Mouse (Mus musculus): Measurements from ENCODE around the gene Card11.

Gene Card11

DNA sequence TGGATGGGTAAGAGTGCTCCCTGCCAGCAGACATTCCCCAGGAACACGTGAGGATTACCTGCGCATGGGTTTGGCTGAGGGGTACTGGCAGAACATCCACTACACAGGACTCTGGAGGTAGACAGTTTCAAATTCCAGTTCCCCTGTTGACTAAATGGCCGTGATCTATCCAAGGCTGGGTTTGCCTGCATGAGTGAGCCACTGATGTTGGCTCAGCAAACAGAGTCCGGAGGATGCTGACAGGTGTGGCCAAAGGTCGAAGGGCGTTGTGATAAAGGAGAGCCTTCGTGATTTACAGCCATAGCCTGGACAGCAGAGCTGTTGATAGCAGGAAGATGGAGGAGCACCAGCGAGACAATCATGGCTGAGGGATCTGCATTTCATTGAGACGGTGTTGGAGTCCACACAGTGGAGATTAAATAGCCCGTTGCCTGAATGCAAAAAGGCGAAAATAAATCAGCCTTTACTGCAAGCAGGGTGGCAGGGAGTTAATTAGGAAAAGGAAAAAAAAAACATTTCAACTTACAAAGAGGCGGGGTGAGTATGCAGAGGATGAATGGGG, 147.9 kb downstream of the Card11 start:
- DNase-seq (ENCODE audit: low read depth, low spot score): no peak

DNA sequence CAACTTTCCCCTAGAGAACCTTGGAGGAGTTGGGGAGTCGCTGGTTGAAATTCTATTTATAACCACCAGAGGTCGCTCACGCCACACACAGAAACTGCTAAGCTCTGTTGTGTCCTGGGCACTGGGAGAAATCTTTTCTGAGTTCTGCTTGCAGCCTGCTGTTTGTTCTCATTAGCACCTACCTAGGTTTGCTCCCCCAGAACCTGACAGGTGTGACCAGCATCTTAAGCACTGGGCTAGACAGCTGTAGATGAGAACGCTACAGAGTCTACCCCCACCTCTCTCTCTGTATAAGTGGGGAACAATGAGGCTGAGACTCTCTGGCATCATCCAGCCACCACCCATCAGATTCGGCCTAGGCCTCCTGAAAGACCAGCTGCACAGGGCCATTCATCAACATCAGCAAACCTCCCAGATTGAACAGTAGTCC, 153.1 kb downstream of the Card11 start:
- no peak for DNase-seq (ENCODE audit: low read depth, low spot score)

DNA sequence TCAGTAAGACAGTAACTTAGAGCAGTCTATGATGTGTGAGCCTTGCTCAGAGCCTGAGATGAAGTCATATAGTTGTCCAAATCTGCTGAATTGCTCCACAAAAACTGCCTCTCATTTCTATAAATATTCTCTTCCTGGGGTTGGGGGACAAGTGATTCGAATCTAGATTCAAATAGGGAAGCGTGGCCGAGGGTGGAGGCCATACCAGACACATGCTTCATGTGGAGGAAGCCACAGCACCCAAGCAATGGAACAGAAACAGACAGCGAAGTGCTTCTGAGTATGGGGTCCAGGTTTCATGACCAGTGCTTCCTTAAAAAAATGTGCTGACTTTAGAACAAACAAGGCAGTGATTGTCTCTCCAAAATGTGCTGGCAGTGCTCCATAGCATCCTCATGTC, 158.4 kb downstream of the Card11 start:
- DNase-seq (ENCODE audit: low read depth, low spot score): no peak

DNA sequence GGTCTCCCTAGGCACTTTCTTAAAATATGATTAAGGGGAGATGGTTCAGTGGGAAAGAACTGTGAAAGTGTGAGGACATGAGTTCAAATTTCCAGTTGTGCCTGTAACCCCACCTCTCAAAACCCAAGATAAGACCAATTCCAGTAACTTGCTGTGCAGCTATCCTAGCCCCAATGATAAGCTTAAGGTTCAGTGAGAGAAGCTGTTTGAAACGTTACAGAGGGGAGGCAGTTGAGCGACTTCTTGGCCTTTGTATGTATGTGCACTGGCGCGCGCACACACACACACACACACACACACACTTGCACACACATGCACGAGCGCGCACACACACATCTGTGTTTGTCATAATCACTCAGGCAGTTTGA, 169.3 kb downstream of the Card11 start:
- DNase-seq (ENCODE audit: low read depth, low spot score): peak; percentile 15

DNA sequence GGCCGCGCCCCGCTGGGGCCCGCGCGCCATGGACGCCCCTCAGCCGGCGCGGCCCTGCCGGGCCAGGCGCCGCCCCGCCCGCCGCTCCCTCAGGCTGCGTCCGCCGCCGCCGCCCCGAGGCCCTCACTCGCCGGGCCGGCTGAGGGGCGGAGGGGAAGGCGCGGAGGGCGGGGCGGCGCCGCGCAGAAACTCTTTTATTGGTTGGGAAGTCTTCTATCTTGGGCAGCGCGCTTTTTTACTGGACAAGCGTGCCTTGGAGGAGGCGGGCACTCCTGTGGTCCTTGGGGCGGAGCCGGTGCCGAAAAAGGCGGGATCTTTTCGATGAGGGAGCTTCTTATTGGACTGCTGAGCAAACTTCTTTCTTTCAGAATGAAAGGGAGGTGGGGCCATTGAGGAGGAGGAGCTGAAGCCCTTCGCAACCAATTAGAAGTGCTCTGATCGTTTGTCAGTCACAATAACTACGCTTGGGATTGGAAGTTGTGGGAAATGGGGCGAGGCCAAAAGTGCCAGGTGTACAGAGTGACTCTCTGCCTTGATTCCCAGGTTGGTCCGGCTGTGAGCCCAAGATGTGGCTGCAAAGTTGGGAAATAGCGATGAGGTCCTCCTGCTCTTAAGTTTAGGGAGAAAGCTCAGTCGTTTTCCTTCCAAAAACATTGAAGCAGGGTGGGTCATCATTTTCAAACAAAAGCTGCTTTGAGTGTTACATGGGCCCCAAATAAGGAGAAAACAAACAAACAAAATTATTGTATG, 169.9 kb downstream of the Card11 start, which contains the start of gene Gna12:
Gene Gna12 (minus strand): TSS at position 118 of the 750 bp plus-strand sequence.
- DNase-seq (ENCODE audit: low read depth, low spot score): peak; percentile 99

DNA sequence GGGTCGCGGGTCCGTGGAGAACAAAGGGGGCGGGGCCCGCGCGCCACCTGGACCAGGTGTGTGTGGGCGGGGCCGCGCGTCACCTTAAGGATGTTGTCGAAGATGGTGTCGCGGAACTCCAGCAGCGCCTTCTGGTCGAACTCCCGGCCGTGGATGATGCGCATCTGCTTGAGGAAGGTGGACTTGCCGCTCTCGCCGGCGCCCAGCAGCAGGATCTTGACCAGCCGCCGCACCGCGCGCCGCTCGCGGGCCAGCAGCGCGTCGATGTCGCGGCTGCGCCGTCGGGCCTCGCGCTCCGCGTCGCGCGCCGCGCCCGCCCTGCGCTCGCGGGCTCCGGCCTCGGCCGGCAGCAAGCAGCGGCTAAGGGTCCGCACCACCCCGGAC, 170.5 kb downstream of the Card11 start:
- DNase-seq (ENCODE audit: low read depth, low spot score): peak; percentile 25

DNA sequence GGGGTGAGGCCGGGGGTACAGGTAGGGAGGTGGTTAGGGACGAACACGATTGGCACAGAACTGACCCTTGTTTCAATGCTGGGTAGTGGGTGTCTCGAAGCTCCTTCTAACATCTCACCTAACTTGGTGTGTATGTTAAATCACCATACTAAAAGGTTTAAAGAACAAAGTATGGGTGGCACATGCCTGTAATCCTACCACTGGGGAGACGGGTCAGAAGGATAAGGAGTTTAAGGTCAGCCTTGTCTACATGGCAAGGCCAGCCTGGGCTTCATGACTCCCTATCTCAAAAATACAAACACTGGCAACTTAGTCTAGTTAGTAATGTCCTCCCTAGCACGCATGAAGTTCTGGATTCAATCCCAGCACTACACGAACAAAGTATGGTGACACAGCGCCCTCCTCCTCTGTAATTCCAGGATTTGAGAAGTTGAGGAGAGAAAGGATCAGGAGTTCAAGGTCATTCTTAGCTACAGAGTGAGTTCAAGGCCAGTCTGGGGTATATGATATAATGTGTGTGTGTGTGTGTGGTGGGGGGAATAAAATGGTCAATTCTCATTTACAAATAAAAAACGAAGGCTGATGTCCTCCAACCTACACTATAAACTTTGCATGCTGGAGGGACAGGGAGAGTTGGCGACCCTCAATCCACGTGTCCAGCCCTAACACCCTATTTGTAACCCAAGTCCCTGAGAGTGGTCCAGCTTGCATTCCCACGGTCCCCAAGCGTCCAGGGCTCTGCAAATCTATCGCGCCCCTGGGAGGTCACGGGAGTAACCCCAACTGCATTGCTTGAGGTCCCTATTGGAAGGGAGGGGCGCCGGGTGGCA, 171.1 kb downstream of the Card11 start:
- no peak for DNase-seq (ENCODE audit: low read depth, low spot score)

DNA sequence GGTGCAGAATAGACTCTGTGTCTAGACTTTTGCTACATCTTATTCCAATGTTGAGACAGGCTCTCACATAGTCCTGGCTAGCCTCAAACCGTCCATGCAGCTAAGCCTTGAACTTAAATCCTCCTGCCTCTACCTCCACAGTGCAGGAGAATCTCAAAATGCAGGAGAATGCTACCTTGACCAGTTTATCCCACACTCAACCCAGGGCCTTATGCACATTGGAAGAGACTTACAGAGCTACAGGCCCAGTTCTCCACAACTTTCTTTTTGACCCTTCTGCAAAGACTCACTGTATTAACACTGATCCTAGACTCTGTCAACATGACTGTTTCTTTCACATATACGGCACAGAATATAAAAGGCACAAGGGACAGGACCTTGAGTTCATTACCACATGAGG, 172.0 kb downstream of the Card11 start:
- no peak for DNase-seq (ENCODE audit: low read depth, low spot score)

DNA sequence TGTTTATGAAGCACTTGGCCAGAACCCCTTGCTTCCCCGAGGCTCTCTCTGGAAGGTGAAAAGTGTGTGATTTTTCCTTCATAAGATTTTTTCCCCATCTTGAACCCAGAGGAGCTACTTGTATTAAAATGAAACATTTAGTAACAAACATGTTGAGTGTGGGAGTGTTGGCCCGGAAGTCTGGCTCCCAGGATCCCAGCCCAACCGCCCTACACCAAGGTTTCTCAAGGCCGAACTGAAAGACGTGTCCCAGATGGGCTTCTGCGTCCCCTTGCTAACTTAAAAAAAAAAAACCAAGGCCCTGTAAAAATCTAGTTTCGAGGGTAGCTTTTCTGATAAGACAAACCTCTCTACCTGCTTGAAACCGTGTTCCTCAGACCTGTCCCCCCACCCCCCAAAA, 172.5 kb downstream of the Card11 start:
- DNase-seq (ENCODE audit: low read depth, low spot score): no peak

DNA sequence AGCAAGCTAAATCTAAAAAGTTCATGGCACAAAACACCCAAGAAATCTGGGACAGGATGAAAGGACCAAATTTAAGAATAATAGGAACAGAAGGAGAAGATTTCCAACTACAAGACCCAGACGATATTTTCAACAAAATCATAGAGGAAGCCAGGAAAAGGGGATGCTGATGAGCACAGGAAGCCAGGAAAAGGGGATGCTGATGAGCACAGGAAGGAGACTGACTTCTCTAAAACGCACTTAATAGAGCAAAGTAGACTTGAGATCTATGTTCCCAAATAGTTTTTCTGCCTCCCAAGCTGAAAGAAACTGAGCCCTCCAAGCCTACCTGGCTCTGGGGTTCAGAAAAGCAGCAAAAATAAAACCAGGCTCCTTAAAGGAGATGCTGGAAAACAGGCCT, 173.0 kb downstream of the Card11 start:
- no peak for DNase-seq (ENCODE audit: low read depth, low spot score)

DNA sequence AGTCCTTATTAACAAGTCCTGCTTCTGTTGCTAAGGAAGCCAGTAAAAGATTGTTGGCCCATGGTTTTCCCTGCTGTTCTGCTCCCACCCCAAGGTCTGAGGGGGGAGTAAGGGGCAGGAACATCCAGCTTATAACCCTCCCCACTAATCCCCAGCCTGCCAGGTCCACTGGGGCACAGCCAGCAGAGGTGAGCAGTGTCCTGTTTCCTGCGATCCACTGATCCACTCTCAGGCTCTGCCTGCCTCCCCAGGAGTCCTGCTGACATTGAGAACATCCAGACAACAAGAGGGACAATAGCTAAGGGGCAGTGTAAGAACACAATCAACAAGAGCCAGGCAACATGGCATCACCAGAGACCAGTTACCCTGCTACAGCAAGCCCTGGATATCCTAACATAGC, 173.6 kb downstream of the Card11 start:
- DNase-seq (ENCODE audit: low read depth, low spot score): no peak

DNA sequence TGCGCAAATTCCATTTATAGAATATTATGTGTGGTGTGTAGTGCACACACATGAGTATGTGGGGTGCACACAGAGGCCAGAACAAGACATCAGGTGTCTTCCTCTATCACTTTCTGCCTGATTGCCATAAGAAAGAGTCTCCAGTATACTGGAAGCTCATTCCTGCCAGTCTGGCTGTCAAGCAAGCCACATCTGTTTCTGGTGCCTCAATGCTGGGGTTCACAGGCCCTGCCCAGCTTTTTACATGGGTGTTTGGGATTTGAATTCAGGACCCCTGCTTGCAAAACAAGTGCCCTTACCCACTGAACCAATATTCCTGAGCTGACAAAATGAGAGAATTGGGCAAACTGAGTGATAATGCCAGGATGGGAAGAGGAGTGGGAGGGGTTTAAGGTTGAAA, 174.3 kb downstream of the Card11 start:
- no peak for DNase-seq (ENCODE audit: low read depth, low spot score)

DNA sequence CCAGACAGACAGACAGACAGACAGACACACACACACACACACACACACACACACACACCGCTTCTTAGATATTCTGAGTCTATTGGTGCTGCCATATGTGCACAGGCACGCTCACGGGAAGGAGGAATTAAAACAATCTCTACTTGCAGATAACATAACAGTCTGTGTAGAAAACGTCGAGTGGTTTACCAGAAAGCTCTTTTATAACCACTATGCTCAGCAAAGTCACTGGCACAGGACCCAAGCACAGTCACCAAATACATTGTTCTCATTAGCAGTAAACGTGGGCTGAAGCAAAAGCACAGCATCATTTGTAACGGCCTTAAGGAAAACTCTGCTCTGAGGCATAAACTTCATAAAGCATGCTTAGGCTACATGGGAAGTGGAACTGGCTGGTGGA, 176.3 kb downstream of the Card11 start:
- DNase-seq (ENCODE audit: low read depth, low spot score): no peak

DNA sequence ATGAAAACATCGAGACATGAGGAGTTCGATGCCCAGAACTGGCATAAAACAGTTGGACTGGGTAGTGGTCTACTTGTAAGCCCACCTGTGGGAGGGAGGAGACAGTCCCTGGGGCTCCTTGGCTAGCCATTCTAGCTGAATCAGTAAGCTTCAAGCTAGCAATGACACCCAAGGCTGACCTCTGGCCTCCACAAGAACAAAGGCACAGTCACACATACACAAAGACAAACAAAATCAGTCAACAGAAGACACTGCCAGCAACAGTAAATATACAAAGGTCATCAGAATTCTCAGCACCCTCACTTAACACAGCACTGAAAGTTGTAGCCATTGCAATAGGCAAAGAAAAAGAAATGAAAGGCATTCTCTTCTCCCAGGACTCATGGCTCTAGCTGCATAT, 177.0 kb downstream of the Card11 start:
- no peak for DNase-seq (ENCODE audit: low read depth, low spot score)

All from c-Kit-negative CD71-positive TER-119-positive erythroid progenitor cells, embryonic 14.5 days (primary cell).